Mouse (Mus musculus) activated CD4-positive, CD25-positive, alpha-beta regulatory T cell, adult 9 weeks (primary cell): ENCODE measurements around the gene Lrriq4. TPM values are rescaled to one million over a fixed set of nuclear protein-coding genes. Genes with fewer than 3 reads are reported as not detected.

Source experiments
- polyA plus RNA-seq: library from polyadenylated mRNA; unstranded; fragments of 100-300 nt; shearing (Covaris generic); gene quantifications from one replicate; pipeline ENCODE4 v1.2.1, GENCODE M21; 2017

Lrriq4 gene
- polyA plus RNA-seq, result not detected

DNA sequence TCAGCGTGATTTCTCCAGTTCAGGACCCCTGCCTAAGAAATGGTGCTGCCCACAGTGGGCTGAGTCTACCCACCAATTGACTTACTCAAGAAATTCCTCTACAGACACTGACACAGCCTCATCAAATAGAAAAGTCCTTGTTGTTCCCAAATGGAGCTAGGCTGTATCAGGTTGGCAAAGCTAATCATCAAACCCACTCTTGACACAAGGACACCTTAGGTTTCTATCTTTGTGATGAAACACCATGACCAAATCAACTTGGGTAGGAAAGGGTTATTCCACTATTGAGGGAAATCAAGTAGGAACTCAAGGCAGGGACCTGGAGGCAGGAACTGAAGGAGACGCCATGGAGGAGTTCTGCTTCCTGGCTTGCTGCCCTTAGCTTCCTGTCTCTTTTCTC is at the start of gene Lrriq4:
Lrriq4 (plus strand) TSS at position 301 of the 400 bp plus-strand sequence.

DNA sequence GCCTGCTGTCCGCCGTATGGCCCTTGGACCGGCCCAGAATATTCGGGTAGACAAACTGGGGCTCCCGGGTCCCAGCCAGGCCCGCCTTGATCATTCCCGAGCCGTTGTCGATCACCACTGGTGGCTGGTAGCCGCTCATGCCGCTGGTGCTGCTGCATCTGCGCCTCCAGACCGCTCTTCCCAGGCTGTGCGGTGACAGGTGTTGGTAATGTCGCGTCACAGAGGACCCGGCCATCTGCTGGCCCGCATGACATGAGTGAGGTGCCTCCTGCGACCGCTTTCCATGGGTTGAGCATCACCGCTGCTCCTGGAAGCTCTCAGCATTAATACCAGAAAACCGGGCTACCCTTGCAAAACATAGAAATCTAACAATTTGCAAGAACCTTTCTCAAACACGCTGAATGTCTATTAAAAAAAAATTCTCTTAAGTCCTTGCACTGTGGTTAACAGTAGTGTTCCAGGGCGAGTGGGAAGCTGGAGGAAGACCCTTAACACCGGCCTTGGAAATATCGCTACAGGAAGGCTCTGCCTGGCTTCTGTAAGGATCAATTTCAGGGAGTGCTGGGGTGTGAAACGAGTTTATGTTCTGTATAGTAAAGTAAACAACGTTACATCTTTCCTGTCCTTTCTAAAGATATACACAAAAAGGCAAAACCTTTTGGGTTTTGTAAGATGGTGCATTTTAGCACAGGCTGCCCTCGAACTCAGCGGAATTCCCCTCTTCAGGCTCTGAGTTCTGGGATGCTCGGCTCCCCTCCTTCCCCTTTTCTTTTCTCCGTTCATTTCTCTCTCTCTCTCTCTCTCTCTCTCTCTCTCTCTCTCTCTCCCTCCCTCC is 44.4 kb upstream of the Lrriq4 start, which contains the start of gene Actrt3:
Actrt3 (minus strand) TSS at position 229 of the 835 bp plus-strand sequence.

DNA sequence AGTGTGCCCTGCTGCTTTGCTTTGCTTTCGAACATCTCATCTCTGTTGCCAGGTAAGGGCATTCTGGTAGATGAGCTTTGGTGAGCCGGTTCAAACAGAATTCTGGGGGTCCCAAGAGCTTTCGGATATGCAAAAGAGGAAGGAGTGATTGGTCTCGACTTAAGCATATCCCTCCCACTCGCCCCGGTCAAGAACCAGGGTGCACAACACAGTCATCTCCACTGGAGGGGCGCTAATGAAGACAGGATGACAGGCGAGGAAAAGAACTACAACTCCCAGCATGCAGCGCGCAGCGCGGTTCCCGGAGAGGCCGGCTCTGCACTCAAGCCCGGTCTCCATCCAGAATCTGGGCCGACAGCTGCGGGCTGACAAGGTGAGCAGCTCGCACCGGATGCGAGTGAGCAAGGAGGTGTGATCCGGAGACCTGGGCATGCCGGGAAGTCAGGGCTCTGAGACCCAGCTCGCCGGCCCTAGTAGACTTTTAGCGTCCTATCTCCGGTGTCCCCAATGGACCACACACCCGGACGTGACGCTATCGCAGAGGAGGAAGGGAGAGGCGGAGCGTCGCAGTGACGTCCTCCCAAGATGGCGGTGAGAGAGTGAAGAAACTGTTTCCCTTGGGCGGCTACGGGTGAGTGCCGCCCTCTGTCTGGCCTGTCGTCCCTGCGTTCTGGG is 42.1 kb upstream of the Lrriq4 start, which contains the start of gene Mynn:
Mynn (plus strand) TSS at position 1 of the 675 bp plus-strand sequence.

DNA sequence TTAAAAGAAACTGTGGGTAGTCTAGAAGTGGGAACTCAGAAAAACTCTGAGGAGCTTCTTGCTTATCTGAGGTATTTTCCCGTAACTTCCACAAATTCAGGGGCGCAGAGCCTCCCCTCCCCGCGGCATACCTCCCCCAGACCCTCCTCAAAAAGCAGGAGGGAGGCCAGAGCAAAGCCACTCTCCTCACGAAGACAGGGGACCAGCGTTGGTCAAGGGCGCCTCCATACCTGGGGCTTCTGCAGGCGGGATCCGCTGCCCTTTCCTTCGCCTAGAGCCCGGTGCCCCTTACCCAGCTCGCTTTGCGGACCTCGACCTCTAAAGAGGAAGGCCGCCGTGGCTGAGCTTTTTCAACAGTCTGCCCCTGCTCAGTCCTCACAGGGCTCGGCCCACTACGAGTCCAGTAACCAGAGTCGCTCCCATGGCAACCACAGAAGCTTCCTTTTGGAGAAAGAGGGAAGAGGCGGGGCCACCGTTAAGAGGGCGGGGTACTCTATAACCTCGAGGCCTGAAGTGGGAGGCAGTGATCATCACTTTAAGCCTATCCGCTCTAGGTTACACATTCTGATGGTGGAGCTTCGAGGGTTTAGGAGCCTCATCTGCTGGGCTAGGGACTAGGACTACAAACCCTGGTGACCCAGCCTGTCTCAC is 3.3 kb downstream of the Lrriq4 start, which contains the start of gene Lrrc34:
Lrrc34 (minus strand) TSS at position 430 of the 651 bp plus-strand sequence.

DNA sequence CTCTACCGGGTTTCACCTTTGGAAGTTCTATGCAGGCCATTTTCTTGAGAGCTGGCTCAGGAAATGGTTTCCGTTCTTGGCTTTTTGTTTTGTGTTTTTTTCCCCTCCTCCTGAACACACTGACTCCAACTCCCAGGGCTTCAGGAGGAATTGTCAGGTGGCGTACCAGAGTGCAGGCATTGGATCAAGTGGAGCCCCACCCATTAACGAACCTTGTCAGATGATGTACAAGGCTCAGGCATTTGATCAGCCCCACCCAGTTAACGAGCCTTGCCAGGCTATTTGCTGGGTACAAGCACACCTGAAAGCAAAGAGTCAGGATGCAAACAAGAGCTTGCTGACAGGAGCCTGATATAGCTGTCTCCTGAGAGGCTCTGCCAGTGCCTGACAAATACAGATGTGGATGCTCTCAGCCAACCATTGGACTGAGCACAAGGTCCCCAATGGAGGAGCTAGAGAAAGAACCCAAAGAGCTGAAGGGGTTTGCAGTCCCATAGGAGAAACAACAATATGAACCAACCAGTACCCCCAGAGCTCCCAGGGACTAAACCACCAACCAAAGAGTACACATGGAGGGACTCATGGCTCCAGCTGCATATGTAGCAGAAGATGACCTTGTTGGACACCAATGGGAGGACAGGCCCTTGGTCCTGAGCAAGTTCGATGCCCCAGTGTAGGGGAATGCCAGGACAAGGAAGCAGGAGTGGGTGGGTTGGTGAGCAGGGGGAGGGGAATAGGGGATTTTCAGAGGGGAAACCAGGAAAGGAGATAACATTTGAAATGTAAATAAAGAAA is 55.6 kb downstream of the Lrriq4 start, which contains the start of gene Lrrc31:
Lrrc31 (minus strand) TSS at position 133 of the 795 bp plus-strand sequence.

Other genes starting within 250 kb of the Lrriq4 start
- not detected for gene Mecom, start 96.5 kb upstream of the Lrriq4 start, polyA plus RNA-seq
- not detected for gene Actrt3, start 44.6 kb upstream of the Lrriq4 start, polyA plus RNA-seq
- gene Mynn, start 42.4 kb upstream of the Lrriq4 start, polyA plus RNA-seq, result 52.4 TPM
- not detected for gene Lrrc34, start 3.4 kb downstream of the Lrriq4 start, polyA plus RNA-seq
- gene Lrrc31, start 55.3 kb downstream of the Lrriq4 start, polyA plus RNA-seq, result not detected
- not detected for gene Samd7, start 101.8 kb downstream of the Lrriq4 start, polyA plus RNA-seq
- 95.1 TPM for gene Sec62, start 148.4 kb downstream of the Lrriq4 start, polyA plus RNA-seq
- 4.6 TPM for gene Gpr160, start 211.4 kb downstream of the Lrriq4 start, polyA plus RNA-seq